Mouse (Mus musculus) heart, postnatal 0 days (tissue): Measurements from ENCODE around the gene Slc7a8.

ENCODE experiments used
- CTCF ChIP-seq: IDR thresholded peaks from 2 replicates; pipeline ENCODE4 v1.5.1; 2016; ENCODE audit warnings: antibody characterized with exemption, control low read depth, low read depth
- EP300 ChIP-seq: IDR thresholded peaks from 2 replicates; pipeline ENCODE4 v1.6.1; 2016; ENCODE audit warnings: antibody characterized with exemption, low read depth

GRCm38 (mm10) chr14:54736555-54737552, 44.9 kb downstream of the Slc7a8 start:
- no peak for TF ChIP-seq CTCF
- no peak for TF ChIP-seq EP300
